Mouse (Mus musculus): ENCODE measurements around the gene Col24a1.
A peak's percentile ranks its signal among the peaks of the same experiment; 100 is the strongest.

The Col24a1 gene

GRCm38 (mm10) chr3:145292337-145293134, at the start of gene Col24a1:
Gene Col24a1 (plus strand): TSS chr3:145292472.
- H3K27me3 ChIP-seq (ENCODE audit: insufficient read depth, low read length) = peaks cover 33% of the 10 kb centered on the region
- no peak for TF ChIP-seq POU5F1 (IDR thresholded peaks at IDR 0.05; ENCODE audit: borderline replicate concordance, low read length)
- TF ChIP-seq NANOG (IDR thresholded peaks at IDR 0.05; ENCODE audit: borderline replicate concordance, low read length) = no peak
- H3K36me3 ChIP-seq (ENCODE audit: insufficient read depth, low read length) = no peaks in the 10 kb centered on the region
- H3K4me1 ChIP-seq (replicated peaks; ENCODE audit: low read depth, low read length) = peaks cover 9% of the 10 kb centered on the region
- peak within 1 kb of the TSS; percentile 37 for H3K4me3 ChIP-seq (replicated peaks; ENCODE audit: low read length)
- H3K9me3 ChIP-seq (ENCODE audit: low read length) = no peaks in the 10 kb centered on the region

- H3K36me3 ChIP-seq (ENCODE audit: insufficient read depth, low read length) = no peaks in the 10 kb centered on the region
- no peaks in the 10 kb centered on the region for H3K27me3 ChIP-seq (ENCODE audit: insufficient read depth, low read length)
- no peak overlapping the region for H3K4me3 ChIP-seq (replicated peaks; ENCODE audit: low read length)
- TF ChIP-seq CTCF (conservative IDR thresholded peaks at IDR 0.05; ENCODE audit: low read length) (no peak), NANOG (IDR thresholded peaks at IDR 0.05; ENCODE audit: borderline replicate concordance, low read length) (no peak), POU5F1 (IDR thresholded peaks at IDR 0.05; ENCODE audit: borderline replicate concordance, low read length) (no peak)
- peaks cover 5% of the 10 kb centered on the region; the same call in 1 of the 2 replicates for H3K9me3 ChIP-seq (ENCODE audit: low read length)
- no peaks in the 10 kb centered on the region for H3K4me1 ChIP-seq (replicated peaks; ENCODE audit: low read depth, low read length)
Measured at GRCm38 (mm10) chr3:145248040-145248439, 44.2 kb upstream of the Col24a1 start.

DNA sequence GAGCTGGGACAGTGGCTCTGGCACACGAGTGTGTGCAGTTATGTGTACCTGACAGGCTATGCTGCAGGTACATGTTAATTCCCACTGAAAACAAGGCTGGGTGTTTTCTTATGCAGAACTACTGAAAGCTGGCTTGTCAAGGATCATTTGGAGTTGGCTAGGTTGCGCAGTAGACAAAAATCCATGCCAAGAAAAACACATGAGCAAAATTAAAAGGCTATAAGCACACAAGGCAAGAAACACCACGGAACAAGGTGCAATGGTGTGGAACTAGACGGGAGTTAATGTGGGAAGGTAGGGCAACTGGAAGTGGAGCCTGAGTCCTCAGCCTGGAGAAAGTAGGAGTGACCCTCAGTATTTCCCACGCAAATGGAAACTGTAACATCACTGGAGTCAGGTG, 39.2 kb upstream of the Col24a1 start:
- Histone ChIP-seq H3K27me3 (ENCODE audit: insufficient read depth, low read length) (no peaks in the 10 kb centered on the region), H3K36me3 (ENCODE audit: insufficient read depth, low read length) (no peaks in the 10 kb centered on the region), H3K9me3 (ENCODE audit: low read length) (no peaks in the 10 kb centered on the region), H3K4me3 (replicated peaks; ENCODE audit: low read length) (no peak overlapping the region), H3K4me1 (replicated peaks; ENCODE audit: low read depth, low read length) (no peaks in the 10 kb centered on the region)
- TF ChIP-seq NANOG (IDR thresholded peaks at IDR 0.05; ENCODE audit: borderline replicate concordance, low read length) (no peak), POU5F1 (IDR thresholded peaks at IDR 0.05; ENCODE audit: borderline replicate concordance, low read length) (no peak), CTCF (conservative IDR thresholded peaks at IDR 0.05; ENCODE audit: low read length) (no peak)

- no peaks in the 10 kb centered on the region for H3K36me3 ChIP-seq (ENCODE audit: insufficient read depth, low read length)
- H3K4me3 ChIP-seq (replicated peaks; ENCODE audit: low read length) = no peak overlapping the region
- H3K27me3 ChIP-seq (ENCODE audit: insufficient read depth, low read length) = no peaks in the 10 kb centered on the region
- TF ChIP-seq CTCF (conservative IDR thresholded peaks at IDR 0.05; ENCODE audit: low read length) = no peak
- no peak for TF ChIP-seq NANOG (IDR thresholded peaks at IDR 0.05; ENCODE audit: borderline replicate concordance, low read length)
- H3K9me3 ChIP-seq (ENCODE audit: low read length) = no peaks in the 10 kb centered on the region
- H3K4me1 ChIP-seq (replicated peaks; ENCODE audit: low read depth, low read length) = no peaks in the 10 kb centered on the region
Measured at GRCm38 (mm10) chr3:145254764-145255396, 37.4 kb upstream of the Col24a1 start.

DNA sequence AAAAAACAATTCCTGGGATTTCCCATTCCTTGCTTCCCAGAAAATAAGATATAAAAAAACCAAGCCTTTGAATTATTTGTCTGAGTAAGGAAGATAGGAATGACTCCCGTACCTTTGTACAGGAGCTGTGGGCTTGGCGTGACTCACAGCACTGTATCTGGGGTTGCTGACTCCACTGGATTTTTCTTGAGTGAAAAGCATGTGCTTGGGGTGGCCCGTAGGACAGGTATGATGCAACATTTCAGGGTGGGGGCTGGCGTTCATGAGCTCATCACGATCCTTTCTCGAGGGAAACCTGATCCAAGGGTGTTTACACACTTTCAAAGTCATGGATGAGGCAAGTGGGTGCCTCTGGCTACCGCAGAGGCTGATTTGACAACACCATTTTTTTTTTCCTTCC, 35.6 kb upstream of the Col24a1 start:
- Histone ChIP-seq H3K9me3 (ENCODE audit: low read length) (no peaks in the 10 kb centered on the region), H3K27me3 (ENCODE audit: insufficient read depth, low read length) (no peaks in the 10 kb centered on the region), H3K4me3 (replicated peaks; ENCODE audit: low read length) (no peak overlapping the region), H3K36me3 (ENCODE audit: insufficient read depth, low read length) (no peaks in the 10 kb centered on the region), H3K4me1 (replicated peaks; ENCODE audit: low read depth, low read length) (no peaks in the 10 kb centered on the region)
- no peak for TF ChIP-seq POU5F1 (IDR thresholded peaks at IDR 0.05; ENCODE audit: borderline replicate concordance, low read length)
- TF ChIP-seq NANOG (IDR thresholded peaks at IDR 0.05; ENCODE audit: borderline replicate concordance, low read length) = no peak
- no peak for TF ChIP-seq CTCF (conservative IDR thresholded peaks at IDR 0.05; ENCODE audit: low read length)

GRCm38 (mm10) chr3:145259678-145260077, 32.6 kb upstream of the Col24a1 start:
- no peak overlapping the region for H3K4me3 ChIP-seq (replicated peaks; ENCODE audit: low read length)
- H3K4me1 ChIP-seq (replicated peaks; ENCODE audit: low read depth, low read length) = no peaks in the 10 kb centered on the region
- H3K36me3 ChIP-seq (ENCODE audit: insufficient read depth, low read length) = no peaks in the 10 kb centered on the region
- no peaks in the 10 kb centered on the region for H3K27me3 ChIP-seq (ENCODE audit: insufficient read depth, low read length)
- no peaks in the 10 kb centered on the region for H3K9me3 ChIP-seq (ENCODE audit: low read length)
- no peak for TF ChIP-seq CTCF (conservative IDR thresholded peaks at IDR 0.05; ENCODE audit: low read length)
- no peak for TF ChIP-seq NANOG (IDR thresholded peaks at IDR 0.05; ENCODE audit: borderline replicate concordance, low read length)
- TF ChIP-seq POU5F1 (IDR thresholded peaks at IDR 0.05; ENCODE audit: borderline replicate concordance, low read length) = no peak

DNA sequence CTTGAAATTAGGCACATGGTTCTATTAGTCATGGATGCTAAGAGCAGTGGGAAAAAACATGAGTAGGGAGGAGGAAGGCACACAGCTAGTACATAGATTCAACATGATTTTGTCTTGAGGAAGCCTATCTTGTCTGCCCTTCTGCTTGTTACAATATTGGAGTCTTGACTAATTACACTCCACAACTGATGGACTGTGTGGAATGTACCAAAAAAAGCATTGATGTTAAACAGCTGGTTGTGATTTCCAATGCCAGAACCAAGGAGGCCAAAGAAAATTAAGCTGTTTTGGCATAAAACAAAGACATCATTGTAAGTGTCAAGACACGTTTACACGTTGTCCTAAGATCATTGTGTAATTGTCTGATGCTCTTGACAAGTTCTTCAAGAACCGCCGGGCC, 29.1 kb upstream of the Col24a1 start:
- Histone ChIP-seq H3K4me1 (replicated peaks; ENCODE audit: low read depth, low read length) (no peaks in the 10 kb centered on the region), H3K36me3 (ENCODE audit: insufficient read depth, low read length) (no peaks in the 10 kb centered on the region), H3K27me3 (ENCODE audit: insufficient read depth, low read length) (no peaks in the 10 kb centered on the region), H3K4me3 (replicated peaks; ENCODE audit: low read length) (no peak overlapping the region), H3K9me3 (ENCODE audit: low read length) (no peaks in the 10 kb centered on the region)
- no peak for TF ChIP-seq CTCF (conservative IDR thresholded peaks at IDR 0.05; ENCODE audit: low read length)
- no peak for TF ChIP-seq POU5F1 (IDR thresholded peaks at IDR 0.05; ENCODE audit: borderline replicate concordance, low read length)
- TF ChIP-seq NANOG (IDR thresholded peaks at IDR 0.05; ENCODE audit: borderline replicate concordance, low read length) = no peak

DNA sequence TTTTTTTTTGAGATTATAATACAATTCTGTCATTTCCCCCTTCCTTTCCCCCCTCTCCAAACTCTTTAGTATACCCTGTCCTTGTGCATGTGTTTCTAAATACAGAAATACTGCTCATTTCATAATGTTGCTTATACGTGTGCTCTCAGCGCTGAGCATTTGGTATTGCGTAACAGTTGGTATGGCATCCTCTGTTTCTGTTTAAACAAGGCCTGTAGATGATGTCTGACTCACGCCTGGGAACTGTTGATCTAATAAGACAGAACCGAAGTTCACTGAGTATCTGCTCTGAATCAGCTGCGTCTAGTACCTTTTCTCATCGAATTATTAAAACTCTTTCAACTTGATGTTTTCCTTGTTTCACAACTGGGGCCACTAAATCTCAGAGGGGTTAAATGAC, 24.2 kb upstream of the Col24a1 start:
- no peak for TF ChIP-seq NANOG (IDR thresholded peaks at IDR 0.05; ENCODE audit: borderline replicate concordance, low read length)
- TF ChIP-seq CTCF (conservative IDR thresholded peaks at IDR 0.05; ENCODE audit: low read length) = no peak
- TF ChIP-seq POU5F1 (IDR thresholded peaks at IDR 0.05; ENCODE audit: borderline replicate concordance, low read length) = no peak
- Histone ChIP-seq H3K4me3 (replicated peaks; ENCODE audit: low read length) (no peak overlapping the region), H3K27me3 (ENCODE audit: insufficient read depth, low read length) (no peaks in the 10 kb centered on the region), H3K4me1 (replicated peaks; ENCODE audit: low read depth, low read length) (no peaks in the 10 kb centered on the region), H3K36me3 (ENCODE audit: insufficient read depth, low read length) (no peaks in the 10 kb centered on the region), H3K9me3 (ENCODE audit: low read length) (no peaks in the 10 kb centered on the region)
